Mouse (Mus musculus) forebrain, embryonic 12.5 days (tissue): ENCODE results near the gene Wwc2. TPM values are rescaled to one million over a fixed set of nuclear protein-coding genes. Genes with fewer than 3 reads are reported as not detected.
A peak's percentile ranks its signal among the peaks of the same experiment; 100 is the strongest.
"Not testable (repeated sequence)": the region's sequence is repeated elsewhere in the genome, so short reads cannot be mapped to it uniquely, and the experiment has no call there.

Experiments
- ATAC-seq: fragments of 200-750 bp; cut with Nextera tagmentation; 2 replicates; pipeline ENCODE4 v1.8.0; 2017; ENCODE audit warnings: moderate TSS enrichment; ENCODE audit not compliant: low FRiP score
- H3K27ac ChIP-seq: fragments of 300-500 bp; sonication (generic); 2 replicates; pipeline ENCODE4 v1.5.1; 2016; ENCODE audit warnings: mild to moderate bottlenecking
- H3K27me3 ChIP-seq: fragments of 300-500 bp; sonication (generic); 2 replicates; pipeline ENCODE4 v1.6.1; 2016; ENCODE audit warnings: mild to moderate bottlenecking
- H3K36me3 ChIP-seq: fragments of 300-500 bp; sonication (generic); replicated peaks from 2 replicates; pipeline ENCODE4 v1.6.1; 2016; ENCODE audit warnings: mild to moderate bottlenecking
- H3K4me1 ChIP-seq: fragments of 300-500 bp; sonication (generic); 2 replicates; pipeline ENCODE4 v1.6.1; 2016
- H3K4me2 ChIP-seq: fragments of 300-500 bp; sonication (generic); 2 replicates; pipeline ENCODE4 v1.6.1; 2016; ENCODE audit warnings: mild to moderate bottlenecking, moderate library complexity
- H3K4me3 ChIP-seq: fragments of 300-500 bp; sonication (generic); replicated peaks from 2 replicates; pipeline ENCODE4 v1.5.1; 2016; ENCODE audit warnings: mild to moderate bottlenecking
- H3K9ac ChIP-seq: fragments of 300-500 bp; sonication (generic); 2 replicates; pipeline ENCODE4 v1.6.1; 2016; ENCODE audit warnings: mild to moderate bottlenecking
- H3K9me3 ChIP-seq: fragments of 300-500 bp; sonication (generic); 2 replicates; pipeline ENCODE4 v1.6.1; 2016
- WGBS: fragments of 180-500 bp; shearing (Covaris S2); methylation state at CpG from one replicate; pipeline ENCODE4 v1.1.7; 2016; 5-methylcytosine and 5-hydroxymethylcytosine counted together
- polyA plus RNA-seq: library from polyadenylated mRNA; unstranded; fragments of >200 nt; fragmentation: Nextera tagmentation; extraction: Ambion mirVana; gene quantifications from 2 replicates; pipeline ENCODE4 v1.2.1, GENCODE M21; 2016

Gene Wwc2
- polyA plus RNA-seq, 1 experiment from 2014 or later, result 9.1 TPM

- H3K27ac ChIP-seq, H3K36me3 ChIP-seq, H3K9ac ChIP-seq, H3K27me3 ChIP-seq, H3K9me3 ChIP-seq, H3K4me3 ChIP-seq, H3K4me2 ChIP-seq, H3K4me1 ChIP-seq, ATAC-seq: not testable (repeated sequence)
- 87% methylated on average over 7 of the region's 9 CpGs for WGBS
Measured at GRCm38 (mm10) chr8:47822541-47822940, 168.2 kb downstream of the Wwc2 start.

DNA sequence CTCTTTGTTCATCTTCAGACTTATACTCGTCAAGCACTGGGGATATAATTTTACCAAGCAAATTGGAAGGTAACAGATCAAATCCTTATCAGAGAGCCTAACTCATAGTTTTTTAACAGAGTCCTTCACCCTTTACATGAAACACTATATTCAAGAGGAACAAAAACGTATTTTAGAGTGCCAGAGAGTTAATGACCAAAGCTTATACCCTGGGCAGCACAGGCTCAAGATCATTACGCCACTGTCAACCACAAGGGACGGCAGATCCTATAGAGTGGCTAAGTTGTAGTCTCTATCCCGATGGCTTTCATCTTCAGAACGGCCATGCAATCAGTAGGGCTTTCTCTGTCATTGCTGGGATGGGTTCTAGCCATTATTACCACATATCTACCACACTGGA lies 168.9 kb downstream of the Wwc2 start, which contains the start of gene Cldn24:
TSS of gene Cldn24 (plus strand) at position 301 of the 400 bp plus-strand sequence.
- no peaks in the 10 kb centered on the region for H3K36me3 ChIP-seq

DNA sequence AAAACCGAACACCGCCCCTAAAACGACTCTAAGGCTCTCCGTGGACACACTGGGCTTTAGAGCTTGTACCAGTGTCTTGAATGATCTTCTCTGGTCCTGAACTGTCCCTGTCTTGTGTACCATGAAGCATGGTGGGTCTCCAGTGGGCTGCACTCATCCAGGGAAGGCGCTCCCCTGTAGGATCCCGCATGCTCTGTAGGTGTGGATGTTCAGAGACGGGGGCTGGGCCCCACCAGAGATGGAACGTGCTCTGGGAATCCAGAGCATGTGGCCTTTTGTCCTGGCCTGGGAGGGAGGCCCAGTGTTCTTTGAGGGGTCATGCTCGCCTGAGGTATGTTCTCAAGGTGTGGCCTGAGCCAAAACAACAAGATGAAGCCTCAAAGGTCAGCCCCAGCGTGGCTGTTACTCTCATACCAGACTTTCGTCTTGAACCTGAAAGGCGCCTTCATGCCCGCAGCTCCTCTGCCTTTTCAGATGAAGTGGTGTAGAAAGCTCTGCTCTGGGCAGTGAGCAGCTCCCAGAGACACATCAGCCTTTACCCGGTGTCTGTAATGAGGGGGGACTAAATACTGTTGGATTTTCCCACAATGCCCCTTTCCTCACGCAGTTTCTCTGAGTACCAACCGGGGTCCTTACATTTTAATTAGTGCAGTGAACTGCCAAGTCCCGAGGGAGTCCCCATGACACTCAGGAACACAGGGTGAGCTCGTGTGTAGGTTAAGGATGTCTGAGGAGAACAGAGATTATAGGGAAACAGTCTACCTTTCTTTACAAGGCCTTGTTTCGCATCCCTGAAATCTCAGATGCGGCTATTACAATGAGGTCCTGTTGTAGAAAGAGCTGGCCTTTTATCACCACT lies 169.6 kb downstream of the Wwc2 start:
- Histone ChIP-seq H3K9me3 (no peaks in the 10 kb centered on the region), H3K4me2 (no peak overlapping the region), H3K27me3 (no peaks in the 10 kb centered on the region), H3K27ac (no peak overlapping the region), H3K4me1 (peaks cover 9% of the 10 kb centered on the region), H3K4me3 (no peak overlapping the region), H3K9ac (no peak overlapping the region), H3K36me3 (no peaks in the 10 kb centered on the region)
- WGBS, result 83% methylated on average over 20 of the region's 20 CpGs
- ATAC-seq, result no peak

More for the DNA sequence above, 168.9 kb downstream of the Wwc2 start, which contains the start of gene Cldn24:
- H3K27ac ChIP-seq, result no peak within 1 kb of the TSS
- WGBS, result 81% methylated on average over 6 of the region's 6 CpGs
- H3K9me3 ChIP-seq, result no peaks in the 10 kb centered on the region
- H3K4me3 ChIP-seq, result no peak within 1 kb of the TSS
- ATAC-seq, result no peak
- H3K4me2 ChIP-seq, result no peak within 1 kb of the TSS
- H3K9ac ChIP-seq, result no peak within 1 kb of the TSS
- H3K27me3 ChIP-seq, result no peaks in the 10 kb centered on the region
- H3K4me1 ChIP-seq, result peaks cover 9% of the 10 kb centered on the region

DNA sequence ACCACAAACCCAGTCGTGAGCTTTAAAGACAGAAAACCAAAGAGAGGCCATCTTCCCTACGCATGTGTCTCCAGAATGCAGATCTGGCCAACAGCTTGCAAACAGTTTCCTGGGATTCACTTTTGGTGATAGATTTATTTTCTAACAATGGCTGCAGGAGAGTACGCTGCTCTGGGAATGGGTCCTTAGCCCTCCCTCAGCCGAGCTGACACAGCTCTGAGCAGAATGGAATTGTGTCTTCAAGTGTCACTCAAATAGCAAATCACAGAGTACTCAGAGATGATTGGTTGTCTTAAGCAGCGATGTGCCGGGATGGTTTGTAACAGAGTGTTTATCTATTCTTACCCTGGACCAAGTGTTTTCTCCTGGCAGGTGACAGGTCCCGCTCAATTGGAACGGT lies 171.7 kb downstream of the Wwc2 start:
- no peak overlapping the region for H3K4me2 ChIP-seq
- no peaks in the 10 kb centered on the region for H3K9me3 ChIP-seq
- ATAC-seq, result no peak
- 86% methylated on average over 8 of the region's 8 CpGs for WGBS
- no peak overlapping the region for H3K4me3 ChIP-seq
- H3K27ac ChIP-seq, result no peak overlapping the region
- no peaks in the 10 kb centered on the region for H3K27me3 ChIP-seq
- no peak overlapping the region for H3K9ac ChIP-seq
- H3K36me3 ChIP-seq, result no peaks in the 10 kb centered on the region
- peaks cover 5% of the 10 kb centered on the region for H3K4me1 ChIP-seq

- Histone ChIP-seq H3K27me3 (no peaks in the 10 kb centered on the region), H3K4me1 (no peaks in the 10 kb centered on the region), H3K9me3 (no peaks in the 10 kb centered on the region), H3K36me3 (no peaks in the 10 kb centered on the region), H3K9ac (no peak overlapping the region), H3K27ac (no peak overlapping the region), H3K4me2 (no peak overlapping the region), H3K4me3 (no peak overlapping the region)
- no peak for ATAC-seq
- 81% methylated on average over 12 of the region's 12 CpGs for WGBS
Measured at GRCm38 (mm10) chr8:47811221-47811620, 179.5 kb downstream of the Wwc2 start.

GRCm38 (mm10) chr8:47810666-47811015 lies 180.1 kb downstream of the Wwc2 start:
- no peak overlapping the region for H3K27ac ChIP-seq
- H3K36me3 ChIP-seq, result no peaks in the 10 kb centered on the region
- 74% methylated on average over 7 of the region's 7 CpGs for WGBS

DNA sequence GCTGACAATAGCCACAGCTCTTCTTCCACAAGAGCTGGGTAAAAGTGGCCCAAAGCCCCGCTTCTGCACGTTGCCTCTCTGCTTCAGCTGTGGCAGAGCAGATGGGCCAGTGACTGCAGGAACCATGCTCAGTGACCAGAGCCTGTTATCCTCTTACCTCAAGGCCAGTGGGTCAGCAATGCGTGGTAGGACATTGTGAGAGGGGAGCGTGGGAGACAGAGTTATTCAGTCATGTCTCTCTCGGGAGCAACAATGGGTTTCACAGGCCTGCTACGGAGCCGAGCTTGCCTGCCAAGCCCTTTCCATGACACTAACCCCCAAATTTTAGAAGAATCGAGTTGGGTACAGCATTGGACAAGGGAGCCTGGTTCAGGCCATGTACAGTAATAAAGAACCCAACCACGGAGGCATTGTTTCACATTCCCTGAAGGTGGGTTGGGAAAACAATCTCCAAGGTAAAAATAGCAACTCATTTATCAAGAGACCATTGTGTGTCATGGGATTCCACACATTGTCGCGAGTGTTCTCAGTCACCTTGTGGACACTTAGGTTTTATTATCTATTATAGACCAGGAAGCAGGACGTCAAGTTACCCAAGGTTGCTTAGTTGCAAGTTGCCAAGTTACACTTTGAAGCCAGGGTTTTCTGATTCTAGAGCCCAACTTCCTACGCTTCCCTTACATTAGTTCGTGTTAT lies 180.6 kb downstream of the Wwc2 start:
- H3K9ac ChIP-seq, result no peak overlapping the region
- no peaks in the 10 kb centered on the region for H3K27me3 ChIP-seq
- no peak overlapping the region for H3K4me2 ChIP-seq
- no peak overlapping the region for H3K27ac ChIP-seq
- H3K4me1 ChIP-seq, result no peaks in the 10 kb centered on the region
- WGBS, result 90% methylated on average over 14 of the region's 14 CpGs
- H3K36me3 ChIP-seq, result no peaks in the 10 kb centered on the region
- ATAC-seq, result no peak
- no peak overlapping the region for H3K4me3 ChIP-seq
- no peaks in the 10 kb centered on the region for H3K9me3 ChIP-seq

More at GRCm38 (mm10) chr8:47810666-47811015, 180.1 kb downstream of the Wwc2 start:
- Histone ChIP-seq H3K4me3 (no peak overlapping the region), H3K4me2 (no peak overlapping the region), H3K4me1 (no peaks in the 10 kb centered on the region), H3K27me3 (no peaks in the 10 kb centered on the region), H3K9me3 (no peaks in the 10 kb centered on the region), H3K9ac (no peak overlapping the region)
- no peak for ATAC-seq

DNA sequence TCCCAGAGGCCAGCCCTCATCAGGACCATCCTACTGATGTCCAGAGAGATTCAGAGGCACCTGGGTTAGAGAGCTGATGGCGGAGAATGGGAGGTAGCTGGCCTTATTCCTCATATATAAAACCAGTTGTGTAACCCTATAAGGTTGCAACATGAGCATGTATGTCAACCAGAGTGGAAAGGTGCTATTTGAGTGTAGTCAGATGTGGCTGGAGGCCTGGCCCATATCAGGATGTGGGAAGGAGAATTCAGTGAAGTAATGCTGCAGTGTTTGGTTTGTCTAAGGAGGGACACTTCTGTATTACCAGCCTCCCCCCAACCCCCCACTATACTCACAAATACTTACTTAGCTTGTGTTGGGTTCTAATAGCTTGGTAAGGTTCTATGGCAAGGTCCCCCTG lies 186.5 kb downstream of the Wwc2 start:
- H3K27me3 ChIP-seq, result no peaks in the 10 kb centered on the region
- H3K4me1 ChIP-seq, result no peaks in the 10 kb centered on the region
- H3K4me3 ChIP-seq, result no peak overlapping the region
- H3K4me2 ChIP-seq, result no peak overlapping the region
- no peaks in the 10 kb centered on the region for H3K9me3 ChIP-seq
- ATAC-seq, result no peak
- H3K36me3 ChIP-seq, result no peaks in the 10 kb centered on the region
- H3K9ac ChIP-seq, result no peak overlapping the region
- WGBS, result 93% methylated on average over 1 of the region's 1 CpGs
- H3K27ac ChIP-seq, result no peak overlapping the region

DNA sequence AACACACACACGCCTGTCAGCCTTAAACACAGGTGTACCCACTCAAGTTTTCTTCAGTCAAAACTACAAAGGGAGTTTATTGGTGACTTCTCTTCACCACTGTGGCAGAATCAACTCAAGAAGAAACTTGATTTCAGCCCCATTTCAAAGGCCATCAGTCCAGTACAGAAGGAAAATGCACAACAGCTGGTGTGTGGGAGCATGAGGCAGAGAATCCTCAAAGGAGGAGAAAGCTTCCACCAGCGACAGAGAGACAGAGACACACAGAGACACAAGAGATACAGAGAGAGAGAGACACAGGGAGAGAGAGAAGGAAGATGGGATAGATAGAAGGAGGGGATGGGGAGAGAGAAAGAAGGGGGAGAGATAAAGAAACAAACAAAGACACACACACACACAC lies 188.4 kb downstream of the Wwc2 start:
- H3K4me1 ChIP-seq, result no peaks in the 10 kb centered on the region
- H3K9me3 ChIP-seq, result no peaks in the 10 kb centered on the region
- WGBS, result 89% methylated on average over 2 of the region's 2 CpGs
- no peak overlapping the region for H3K27ac ChIP-seq
- no peaks in the 10 kb centered on the region for H3K36me3 ChIP-seq
- H3K9ac ChIP-seq, result no peak overlapping the region
- H3K4me3 ChIP-seq, result no peak overlapping the region
- no peak for ATAC-seq
- H3K4me2 ChIP-seq, result no peak overlapping the region
- no peaks in the 10 kb centered on the region for H3K27me3 ChIP-seq

- Histone ChIP-seq H3K9me3 (peaks cover under 1% of the 10 kb centered on the region; the same call in 1 of the 2 replicates), H3K27ac (no peak overlapping the region), H3K4me2 (no peak overlapping the region), H3K27me3 (no peaks in the 10 kb centered on the region), H3K4me1 (no peaks in the 10 kb centered on the region), H3K36me3 (no peaks in the 10 kb centered on the region), H3K9ac (no peak overlapping the region), H3K4me3 (no peak overlapping the region)
- WGBS, result 88% methylated on average over 6 of the region's 6 CpGs
- ATAC-seq, result no peak
Measured at GRCm38 (mm10) chr8:47799438-47799837, 191.3 kb downstream of the Wwc2 start.

- no peak overlapping the region for H3K27ac ChIP-seq
- no peak overlapping the region for H3K9ac ChIP-seq
- no peak overlapping the region for H3K4me3 ChIP-seq
- 71% methylated on average over 9 of the region's 9 CpGs for WGBS
- H3K4me1 ChIP-seq, result peaks cover 9% of the 10 kb centered on the region
- no peak overlapping the region for H3K4me2 ChIP-seq
- H3K36me3 ChIP-seq, result no peaks in the 10 kb centered on the region
- no peaks in the 10 kb centered on the region for H3K27me3 ChIP-seq
- no peak for ATAC-seq
- H3K9me3 ChIP-seq, result peaks cover 11% of the 10 kb centered on the region; the same call in 1 of the 2 replicates
Measured at GRCm38 (mm10) chr8:47791986-47792385, 198.7 kb downstream of the Wwc2 start.

DNA sequence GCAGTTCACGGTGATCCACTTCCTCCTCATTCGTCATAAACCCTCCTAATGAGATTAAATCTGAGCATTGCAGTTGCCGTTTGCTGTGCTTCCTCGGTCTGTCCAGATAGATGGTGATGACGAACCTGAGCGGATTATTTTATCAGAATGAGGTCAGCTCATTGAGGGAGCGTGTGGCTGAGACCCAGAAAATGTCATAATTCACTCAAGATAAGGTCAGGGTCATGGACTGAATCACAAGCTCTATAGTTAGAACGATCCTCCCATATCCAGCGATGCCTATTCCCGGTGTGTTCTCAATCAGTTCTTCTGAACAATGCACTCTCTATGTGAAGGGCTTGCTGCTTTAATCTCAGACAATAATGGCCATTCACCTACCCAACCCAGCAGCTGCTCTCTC lies 203.0 kb downstream of the Wwc2 start:
- Histone ChIP-seq H3K27me3 (no peaks in the 10 kb centered on the region), H3K4me2 (peak overlapping the region; percentile 24; the same call in 1 of the 2 replicates), H3K36me3 (no peaks in the 10 kb centered on the region), H3K27ac (no peak overlapping the region), H3K9me3 (no peaks in the 10 kb centered on the region), H3K9ac (no peak overlapping the region), H3K4me1 (peaks cover 9% of the 10 kb centered on the region), H3K4me3 (no peak overlapping the region)
- 33% methylated on average over 10 of the region's 10 CpGs for WGBS
- ATAC-seq, result 0 out of 2 replicates have a peak, but pooled peaks have one; percentile 53
